Mouse (Mus musculus) MEL (cell line): ENCODE data around the gene Fam193b. TPM values are rescaled to one million over a fixed set of nuclear protein-coding genes. Genes with fewer than 3 reads are reported as not detected.

Experiments
- DNase-seq: peaks from one replicate; pipeline ENCODE4 v3.0.0; 2011; ENCODE audit warnings: low read depth, low spot score
- H3K27ac ChIP-seq: 2 replicates; pipeline ENCODE4 v1.5.1; 2012; ENCODE audit warnings: low read depth, mild to moderate bottlenecking, control low read depth, low read length, moderate library complexity; ENCODE audit not compliant: control insufficient read depth
- H3K27me3 ChIP-seq, 2 experiments: fragments of 150-350 bp in 1 of 2; sonication (generic) in 1 of 2; 2 replicates each; pipeline ENCODE4 v1.6.1; 2012; ENCODE audit warnings: low read length in 2 of 2, mild to moderate bottlenecking in 2 of 2, improper control_type of control experiment in 1 of 2, moderate library complexity in 1 of 2; ENCODE audit not compliant: insufficient read depth in 2 of 2, control insufficient read depth in 1 of 2
- H3K36me3 ChIP-seq, 2 experiments: 2 replicates each; pipeline ENCODE4 v1.6.1; 2012 to 2014; ENCODE audit warnings: low read length in 2 of 2, improper control_type of control experiment in 1 of 2, inconsistent platforms in 1 of 2, mild to moderate bottlenecking in 1 of 2; ENCODE audit not compliant: insufficient read depth in 2 of 2, control insufficient read depth in 1 of 2
- H3K4me1 ChIP-seq, 2 experiments: fragments of 150-350 bp in 1 of 2; sonication (generic) in 1 of 2; 2 replicates each; pipeline ENCODE4 v1.6.1; 2012; ENCODE audit warnings: low read length in 2 of 2, improper control_type of control experiment in 1 of 2, mild to moderate bottlenecking in 1 of 2; ENCODE audit not compliant: insufficient read depth in 2 of 2, control insufficient read depth in 1 of 2
- H3K4me3 ChIP-seq, 2 experiments: fragments of 150-350 bp in 1 of 2; sonication (generic) in 1 of 2; 2 replicates each; pipeline ENCODE4 v1.5.1; 2012; ENCODE audit warnings: low read depth in 2 of 2, low read length in 2 of 2, mild to moderate bottlenecking in 2 of 2, moderate library complexity in 2 of 2, control low read depth in 1 of 2, improper control_type of control experiment in 1 of 2; ENCODE audit not compliant: control insufficient read depth in 1 of 2, insufficient read depth in 1 of 2
- H3K79me2 ChIP-seq: 2 replicates; pipeline ENCODE4 v1.6.1; 2012; ENCODE audit warnings: mild to moderate bottlenecking, low read length, moderate library complexity; ENCODE audit not compliant: control insufficient read depth, poor library complexity, insufficient read depth
- H3K9ac ChIP-seq: 2 replicates; pipeline ENCODE4 v1.6.1; 2012; ENCODE audit warnings: low read depth, mild to moderate bottlenecking, control low read depth, low read length, moderate library complexity; ENCODE audit not compliant: control insufficient read depth, poor library complexity, severe bottlenecking
- H3K9me3 ChIP-seq: fragments of 150-350 bp; sonication (generic); replicated peaks from 2 replicates; pipeline ENCODE4 v1.6.1; 2012; ENCODE audit warnings: mild to moderate bottlenecking, low read length, improper control_type of control experiment, moderate library complexity; ENCODE audit not compliant: insufficient read depth
- CHD2 ChIP-seq: IDR thresholded peaks from 2 replicates; pipeline ENCODE4 v1.6.1; 2011; ENCODE audit warnings: low read length, improper control_type of control experiment
- ETS1 ChIP-seq: IDR thresholded peaks from 2 replicates; pipeline ENCODE4 v1.6.1; 2012; ENCODE audit warnings: low read depth, mild to moderate bottlenecking, inconsistent platforms, low read length, improper control_type of control experiment, moderate library complexity
- GABPA ChIP-seq: IDR thresholded peaks from 2 replicates; pipeline ENCODE4 v1.6.1; 2012; ENCODE audit warnings: low read depth, mild to moderate bottlenecking, inconsistent platforms, low read length, improper control_type of control experiment, moderate library complexity
- GATA1 ChIP-seq: IDR thresholded peaks from 2 replicates; pipeline ENCODE4 v1.6.1; 2011; ENCODE audit warnings: low read depth, low read length, improper control_type of control experiment
- HCFC1 ChIP-seq: IDR thresholded peaks from 2 replicates; pipeline ENCODE4 v1.6.1; 2012; ENCODE audit warnings: low read depth, mild to moderate bottlenecking, inconsistent platforms, low read length, improper control_type of control experiment, moderate library complexity
- KAT2A ChIP-seq: conservative IDR thresholded peaks from 2 replicates; pipeline ENCODE4 v1.6.1; 2012; ENCODE audit warnings: low read depth, low read length, improper control_type of control experiment, inconsistent platforms
- MEF2A ChIP-seq: IDR thresholded peaks from 2 replicates; pipeline ENCODE4 v1.6.1; 2014; ENCODE audit warnings: low read depth, mild to moderate bottlenecking, inconsistent platforms, low read length, improper control_type of control experiment; ENCODE audit not compliant: poor library complexity, insufficient replicate concordance, severe bottlenecking; ENCODE audit errors: extremely low read depth
- MXI1 ChIP-seq: IDR thresholded peaks from 2 replicates; pipeline ENCODE4 v1.6.1; 2011; ENCODE audit warnings: mild to moderate bottlenecking, low read depth, low read length, improper control_type of control experiment
- MYB ChIP-seq: IDR thresholded peaks from 2 replicates; pipeline ENCODE4 v1.6.1; 2011; ENCODE audit warnings: mild to moderate bottlenecking, low read depth, low read length, improper control_type of control experiment
- MYC ChIP-seq: IDR thresholded peaks from 2 replicates; pipeline ENCODE4 v1.6.1; 2011; ENCODE audit warnings: low read depth, mild to moderate bottlenecking, low read length, improper control_type of control experiment, moderate library complexity
- RAD21 ChIP-seq: IDR thresholded peaks from 2 replicates; pipeline ENCODE4 v1.6.1; 2011; ENCODE audit warnings: mild to moderate bottlenecking, low read depth, low read length, improper control_type of control experiment
- RCOR1 ChIP-seq: IDR thresholded peaks from 2 replicates; pipeline ENCODE4 v1.6.1; 2012; ENCODE audit warnings: low read depth, mild to moderate bottlenecking, inconsistent platforms, low read length, improper control_type of control experiment
- SIN3A ChIP-seq: IDR thresholded peaks from 2 replicates; pipeline ENCODE4 v1.6.1; 2012; ENCODE audit warnings: low read length, improper control_type of control experiment, inconsistent platforms
- SMC3 ChIP-seq: IDR thresholded peaks from 2 replicates; pipeline ENCODE4 v1.6.1; 2011; ENCODE audit warnings: low read depth, low read length, improper control_type of control experiment
- TCF12 ChIP-seq: IDR thresholded peaks from 2 replicates; pipeline ENCODE4 v1.6.1; 2014; ENCODE audit warnings: low read depth, mild to moderate bottlenecking, inconsistent platforms, low read length, improper control_type of control experiment, moderate library complexity
- USF2 ChIP-seq, 2 experiments: IDR thresholded peaks; 2 replicates each; pipeline ENCODE4 v1.6.1; 2011 to 2012; ENCODE audit warnings: improper control_type of control experiment in 2 of 2, low read length in 2 of 2, borderline replicate concordance in 1 of 2, inconsistent platforms in 1 of 2, low read depth in 1 of 2, mild to moderate bottlenecking in 1 of 2; ENCODE audit not compliant: insufficient read depth in 1 of 2
- ZC3H11A ChIP-seq: IDR thresholded peaks from 2 replicates; pipeline ENCODE4 v1.6.1; 2012; ENCODE audit warnings: low read depth, mild to moderate bottlenecking, inconsistent platforms, low read length, improper control_type of control experiment
- ZMIZ1 ChIP-seq: IDR thresholded peaks from 2 replicates; pipeline ENCODE4 v1.6.1; 2012; ENCODE audit warnings: low read depth, mild to moderate bottlenecking, inconsistent platforms, low read length, improper control_type of control experiment, moderate library complexity
- ZNF384 ChIP-seq: IDR thresholded peaks from 2 replicates; pipeline ENCODE4 v1.6.1; 2012; ENCODE audit warnings: low read depth, mild to moderate bottlenecking, inconsistent platforms, low read length, improper control_type of control experiment
- polyA plus RNA-seq, 2 experiments: library from polyadenylated mRNA; stranded (reverse) in 1 of 2; unstranded in 1 of 2; fragments of >175 nt in 1 of 2; fragments of >200 nt in 1 of 2; gene quantifications; 2 replicates each; pipeline versions ENCODE4 v1.2.1 to v1.2.4; 2012; ENCODE audit warnings: low replicate concordance in 2 of 2, low read depth in 1 of 2; ENCODE audit not compliant: insufficient read length in 2 of 2, insufficient read depth in 1 of 2, missing spikeins in 1 of 2
- total RNA-seq: library from RNA; depleted of rRNA; stranded (reverse); fragments of 300-350 nt; gene quantifications from 2 replicates; pipeline ENCODE4 v1.2.3, GENCODE M21; 2012

The Fam193b gene
- total and polyA plus RNA-seq, 3 experiments, result 11.9 to 38.7 TPM; not detected in 1

GRCm38 (mm10) chr13:55505810-55506209 lies 65.1 kb downstream of the Fam193b start:
- Histone ChIP-seq H3K27me3 (no peaks in the 10 kb centered on the region), H3K27ac (no peak overlapping the region), H3K36me3 (peaks cover 0 to 13% of the 10 kb centered on the region in 2 experiments; a peak in 2 of 4 replicates), H3K9me3 (no peaks in the 10 kb centered on the region), H3K9ac (no peak overlapping the region), H3K79me2 (no peaks in the 10 kb centered on the region), H3K4me1 (peaks cover 12 to 16% of the 10 kb centered on the region in 2 experiments), H3K4me3 (no peak overlapping the region)
- DNase-seq, result no peak
- no peak for TF ChIP-seq ZNF384
- no peak for TF ChIP-seq ZC3H11A
- TF ChIP-seq CHD2, result no peak
- no peak for TF ChIP-seq MXI1
- no peak for TF ChIP-seq SMC3
- no peak for TF ChIP-seq USF2 (IDR thresholded peaks at IDR 0.05; ENCODE audit: borderline replicate concordance in 1 of 2, insufficient read depth in 1 of 2, low read depth in 1 of 2, low read length in 2 of 2)
- TF ChIP-seq GABPA, result no peak
- no peak for TF ChIP-seq MYC
- TF ChIP-seq MEF2A, result no peak
- TF ChIP-seq SIN3A, result no peak
- no peak for TF ChIP-seq GATA1
- no peak for TF ChIP-seq HCFC1
- no peak for TF ChIP-seq RAD21

- TF ChIP-seq KAT2A (no peak), ETS1 (no peak), ZC3H11A (no peak), MYB (no peak), GABPA (no peak), TCF12 (no peak), RCOR1 (no peak), ZMIZ1 (no peak), MEF2A (no peak), GATA1 (no peak)
- DNase-seq, result no peak
- Histone ChIP-seq H3K4me3 (no peak overlapping the region), H3K27me3 (no peaks in the 10 kb centered on the region), H3K79me2 (no peaks in the 10 kb centered on the region), H3K27ac (no peak overlapping the region), H3K4me1 (peaks cover 0 to 1% of the 10 kb centered on the region in 2 experiments; a peak in 1 of 4 replicates), H3K9ac (no peak overlapping the region), H3K36me3 (peaks cover 0 to under 1% of the 10 kb centered on the region in 2 experiments; a peak in 1 of 4 replicates), H3K9me3 (no peaks in the 10 kb centered on the region)
Observed at GRCm38 (mm10) chr13:55504390-55504789, 66.5 kb downstream of the Fam193b start.
